In genomic region chr5:115278785-115279184, GRCm38 (mm10) we compare ENCODE assay signal across 10 mouse cellular contexts. TPM values are rescaled to one million over a fixed set of nuclear protein-coding genes. Genes with fewer than 3 reads are reported as not detected.
DNase-seq lines count a peak whose midpoint lies in the region; ATAC-seq and TF ChIP-seq lines count a peak whose summit lies in the region.
"Had no signal": no experiment of that assay in that cellular context is flagged by ENCODE, and none has a peak within 500 bp of the region (broad histone marks: within the 10 kb centered on the region; RNA-seq: fewer than 3 reads in every experiment).

No protein-coding gene starts in this region.

- H3K4me3 ChIP-seq in hindbrain, embryonic 13.5 days: no peak overlapping the region
- H3K4me3 ChIP-seq in hindbrain, embryonic 16.5 days (ENCODE audit: low read length): no peak overlapping the region
- no peak overlapping the region for H3K4me3 ChIP-seq in midbrain, embryonic 13.5 days (replicated peaks)
- H3K4me3 ChIP-seq in midbrain, embryonic 10.5 days: no peak overlapping the region
- H3K4me3 ChIP-seq in MEL (ENCODE audit: control insufficient read depth in 1 of 2, insufficient read depth in 1 of 2, low read depth in 2 of 2, low read length in 2 of 2) (no peak overlapping the region), myocyte (peak overlapping the region; percentile 86)

- peak; percentile 51 to 55 for TF ChIP-seq EP300 in MEL (IDR thresholded peaks at IDR 0.05; ENCODE audit: low read depth in 1 of 2, low read length in 2 of 2)

- TF ChIP-seq RAD21 in MEL (IDR thresholded peaks at IDR 0.05; ENCODE audit: low read depth, low read length): no peak

- ATAC-seq in hindbrain, embryonic 13.5 days (ENCODE audit: low FRiP score): 0 out of 2 replicates have a peak, but pooled peaks have one; percentile 46
- no peak for ATAC-seq in hindbrain, embryonic 16.5 days
- peak; percentile 13; the same call in 1 of the 2 replicates for ATAC-seq in midbrain, embryonic 13.5 days
- ATAC-seq: Patski had no signal

- H3K9me3 ChIP-seq in hindbrain, embryonic 13.5 days: no peaks in the 10 kb centered on the region
- no peaks in the 10 kb centered on the region for H3K9me3 ChIP-seq in hindbrain, embryonic 16.5 days (ENCODE audit: control insufficient read depth, low read length)
- no peaks in the 10 kb centered on the region for H3K9me3 ChIP-seq in midbrain, embryonic 13.5 days
- no peaks in the 10 kb centered on the region for H3K9me3 ChIP-seq in midbrain, embryonic 10.5 days (replicated peaks)
- no peaks in the 10 kb centered on the region for H3K9me3 ChIP-seq in MEL (replicated peaks; ENCODE audit: insufficient read depth, low read length)
- H3K9me3 ChIP-seq: embryonic facial prominence, embryonic 10.5 days; embryonic facial prominence, embryonic 12.5 days had no signal

- H3K9ac ChIP-seq in hindbrain, embryonic 13.5 days: no peak overlapping the region
- no peak overlapping the region for H3K9ac ChIP-seq in hindbrain, embryonic 16.5 days (ENCODE audit: low read depth, low read length)
- H3K9ac ChIP-seq in midbrain, embryonic 13.5 days (replicated peaks): no peak overlapping the region
- H3K9ac ChIP-seq in MEL (ENCODE audit: control insufficient read depth, low read depth, low read length, poor library complexity, severe bottlenecking): no peak overlapping the region

- H3K79me2 ChIP-seq in MEL (ENCODE audit: control insufficient read depth, insufficient read depth, low read length, poor library complexity): peaks cover 24% of the 10 kb centered on the region
- peaks cover 21% of the 10 kb centered on the region for H3K79me2 ChIP-seq in myocyte (ENCODE audit: control insufficient read depth, insufficient read depth)

- peaks cover 6% of the 10 kb centered on the region for H3K36me3 ChIP-seq in hindbrain, embryonic 13.5 days
- H3K36me3 ChIP-seq in hindbrain, embryonic 16.5 days (ENCODE audit: control insufficient read depth, insufficient read depth, low read length): peaks cover 6% of the 10 kb centered on the region
- peaks cover 10% of the 10 kb centered on the region for H3K36me3 ChIP-seq in midbrain, embryonic 13.5 days
- H3K36me3 ChIP-seq in midbrain, embryonic 10.5 days: peaks cover 9% of the 10 kb centered on the region
- H3K36me3 ChIP-seq in MEL (ENCODE audit: control insufficient read depth in 1 of 2, insufficient read depth in 2 of 2, low read length in 2 of 2) (peaks cover 0 to 25% of the 10 kb centered on the region in 2 experiments; a peak in 2 of 4 replicates), myocyte (ENCODE audit: control insufficient read depth, insufficient read depth) (peaks cover 5% of the 10 kb centered on the region)

- TF ChIP-seq CTCF in MEL (IDR thresholded peaks at IDR 0.05 in 2 of 3, conservative IDR thresholded peaks at IDR 0.05 in 1 of 3; ENCODE audit: control insufficient read depth in 1 of 3, insufficient read depth in 1 of 3, low read depth in 2 of 3, low read length in 3 of 3, poor library complexity in 1 of 3, severe bottlenecking in 1 of 3): no peak

- no peak overlapping the region for H3K27ac ChIP-seq in hindbrain, embryonic 13.5 days
- H3K27ac ChIP-seq in hindbrain, embryonic 16.5 days (ENCODE audit: low read depth, low read length): no peak overlapping the region
- no peak overlapping the region for H3K27ac ChIP-seq in midbrain, embryonic 13.5 days
- H3K27ac ChIP-seq in midbrain, embryonic 10.5 days (replicated peaks): no peak overlapping the region
- peak overlapping the region; percentile 61 for H3K27ac ChIP-seq in MEL (ENCODE audit: control insufficient read depth, low read depth, low read length)
- H3K27ac ChIP-seq: embryonic facial prominence, embryonic 12.5 days had no signal

- no peak for DNase-seq in midbrain, embryonic 10.5 days (ENCODE audit: low spot score)
- peak; percentile 67 for DNase-seq in MEL (ENCODE audit: low read depth, low spot score)
- no peak for DNase-seq in right cerebral cortex, adult 2 months (ENCODE audit: low spot score in 2 of 2)

- H3K4me2 ChIP-seq in hindbrain, embryonic 13.5 days: no peak overlapping the region
- no peak overlapping the region for H3K4me2 ChIP-seq in hindbrain, embryonic 16.5 days (ENCODE audit: low read length)
- H3K4me2 ChIP-seq in midbrain, embryonic 13.5 days (replicated peaks): no peak overlapping the region
- H3K4me2 ChIP-seq in myocyte (ENCODE audit: low read depth): no peak overlapping the region

- H3K4me1 ChIP-seq in hindbrain, embryonic 13.5 days (replicated peaks): peaks cover 6% of the 10 kb centered on the region
- peaks cover 5% of the 10 kb centered on the region for H3K4me1 ChIP-seq in hindbrain, embryonic 16.5 days (ENCODE audit: control insufficient read depth, insufficient read depth, low read depth, low read length)
- peaks cover 8% of the 10 kb centered on the region for H3K4me1 ChIP-seq in midbrain, embryonic 13.5 days (replicated peaks)
- H3K4me1 ChIP-seq in midbrain, embryonic 10.5 days: peaks cover 16% of the 10 kb centered on the region
- peaks cover 14 to 15% of the 10 kb centered on the region in 2 experiments; a peak in 3 of 4 replicates for H3K4me1 ChIP-seq in MEL (ENCODE audit: control insufficient read depth in 1 of 2, insufficient read depth in 2 of 2, low read length in 2 of 2)

- 69% methylated on average over 2 of the region's 2 CpGs for WGBS in hindbrain, embryonic 13.5 days
- 73% methylated on average over 2 of the region's 2 CpGs for WGBS in hindbrain, embryonic 16.5 days
- WGBS in midbrain, embryonic 13.5 days: 64% methylated on average over 2 of the region's 2 CpGs
- WGBS in midbrain, embryonic 10.5 days: 77% methylated on average over 2 of the region's 2 CpGs

- H3K27me3 ChIP-seq in hindbrain, embryonic 13.5 days: no peaks in the 10 kb centered on the region
- H3K27me3 ChIP-seq in hindbrain, embryonic 16.5 days (replicated peaks; ENCODE audit: control insufficient read depth, insufficient read depth, low read length): no peaks in the 10 kb centered on the region
- no peaks in the 10 kb centered on the region for H3K27me3 ChIP-seq in midbrain, embryonic 13.5 days
- no peaks in the 10 kb centered on the region for H3K27me3 ChIP-seq in midbrain, embryonic 10.5 days (ENCODE audit: low read depth, poor library complexity, severe bottlenecking)
- H3K27me3 ChIP-seq in MEL (ENCODE audit: control insufficient read depth in 1 of 2, insufficient read depth in 2 of 2, low read length in 2 of 2) (no peaks in the 10 kb centered on the region), myocyte (ENCODE audit: control insufficient read depth, insufficient read depth, insufficient read length) (no peaks in the 10 kb centered on the region)
- H3K27me3 ChIP-seq: embryonic facial prominence, embryonic 12.5 days; Patski had no signal

- no peak overlapping the region for H3ac ChIP-seq in myocyte (ENCODE audit: control insufficient read depth, insufficient read length)

- TF ChIP-seq POLR2A in MEL (IDR thresholded peaks at IDR 0.05; ENCODE audit: control insufficient read depth in 1 of 2, insufficient read depth in 1 of 2, low read depth in 1 of 2, low read length in 2 of 2, poor library complexity in 1 of 2): no peak
- no peak for TF ChIP-seq POLR2A in myocyte (IDR thresholded peaks at IDR 0.05; ENCODE audit: insufficient read length, low read depth)

RNA-seq across cellular contexts. Expression of gene Coq5, which starts 0.7 kb away (rescaled TPM):
- polyA plus RNA-seq in hindbrain, embryonic 13.5 days (2015; fragmentation: Nextera tagmentation; extraction: Ambion mirVana): 53.1 and 56.5 TPM in 2 replicates
- polyA plus RNA-seq in hindbrain, embryonic 16.5 days (2015; fragmentation: Nextera tagmentation; extraction: Ambion mirVana): 61.4 and 62.9 TPM in 2 replicates
- polyA plus RNA-seq in midbrain, embryonic 13.5 days (2015; fragmentation: Nextera tagmentation; extraction: Ambion mirVana): 51.8 and 56.8 TPM in 2 replicates
- 57.3 and 61.1 TPM in 2 replicates for polyA plus RNA-seq in midbrain, embryonic 10.5 days (2016; fragmentation: Nextera tagmentation; extraction: Ambion mirVana)
- total RNA-seq in MEL (2012; rRNA removed): 39.7 and 43.3 TPM in 2 replicates
- 10 to 100 TPM in 1 of 2 experiments, not detected in 1; 40.5 TPM for polyA plus RNA-seq in MEL (2012; ENCODE audit: insufficient read depth in 1 of 2, insufficient read length in 2 of 2, low read depth in 1 of 2, low replicate concordance in 2 of 2, missing spikeins in 1 of 2)
- 43.7 TPM for polyA plus RNA-seq in myocyte (2012; fragmentation: generic; extraction: Trizol)

RNA-seq across cellular contexts. Expression of gene Rnf10, which starts 6.1 kb away (rescaled TPM):
- polyA plus RNA-seq in hindbrain, embryonic 13.5 days (2015; fragmentation: Nextera tagmentation; extraction: Ambion mirVana): 156 and 160 TPM in 2 replicates
- 146 and 180 TPM in 2 replicates for polyA plus RNA-seq in hindbrain, embryonic 16.5 days (2015; fragmentation: Nextera tagmentation; extraction: Ambion mirVana)
- polyA plus RNA-seq in midbrain, embryonic 13.5 days (2015; fragmentation: Nextera tagmentation; extraction: Ambion mirVana): 146 and 160 TPM in 2 replicates
- polyA plus RNA-seq in midbrain, embryonic 10.5 days (2016; fragmentation: Nextera tagmentation; extraction: Ambion mirVana): 133 and 134 TPM in 2 replicates
- 44.4 and 57.3 TPM in 2 replicates for total RNA-seq in MEL (2012; rRNA removed)
- polyA plus RNA-seq in MEL (2012; ENCODE audit: insufficient read depth in 1 of 2, insufficient read length in 2 of 2, low read depth in 1 of 2, low replicate concordance in 2 of 2, missing spikeins in 1 of 2) (100 to 1,000 TPM; 165 to 254 TPM), myocyte (2012; fragmentation: generic; extraction: Trizol) (220 TPM)

RNA-seq across cellular contexts. Expression of gene Dynll1, which starts 22.0 kb away (rescaled TPM):
- polyA plus RNA-seq in hindbrain, embryonic 13.5 days (2015; fragmentation: Nextera tagmentation; extraction: Ambion mirVana): 1,285 and 1,377 TPM in 2 replicates
- 1,172 and 1,268 TPM in 2 replicates for polyA plus RNA-seq in hindbrain, embryonic 16.5 days (2015; fragmentation: Nextera tagmentation; extraction: Ambion mirVana)
- 1,401 and 1,414 TPM in 2 replicates for polyA plus RNA-seq in midbrain, embryonic 13.5 days (2015; fragmentation: Nextera tagmentation; extraction: Ambion mirVana)
- polyA plus RNA-seq in midbrain, embryonic 10.5 days (2016; fragmentation: Nextera tagmentation; extraction: Ambion mirVana): 1,606 and 1,767 TPM in 2 replicates
- total RNA-seq in MEL (2012; rRNA removed): 714 and 736 TPM in 2 replicates
- polyA plus RNA-seq in MEL (2012; ENCODE audit: insufficient read depth in 1 of 2, insufficient read length in 2 of 2, low read depth in 1 of 2, low replicate concordance in 2 of 2, missing spikeins in 1 of 2) (100 to 1,000 TPM; 561 to 740 TPM), myocyte (2012; fragmentation: generic; extraction: Trizol) (585 TPM)

RNA-seq across cellular contexts. Expression of gene Pop5, which starts 43.1 kb away (rescaled TPM):
- polyA plus RNA-seq in hindbrain, embryonic 13.5 days (2015; fragmentation: Nextera tagmentation; extraction: Ambion mirVana): 103 and 105 TPM in 2 replicates
- 106 and 107 TPM in 2 replicates for polyA plus RNA-seq in hindbrain, embryonic 16.5 days (2015; fragmentation: Nextera tagmentation; extraction: Ambion mirVana)
- 87.7 and 110 TPM in 2 replicates for polyA plus RNA-seq in midbrain, embryonic 13.5 days (2015; fragmentation: Nextera tagmentation; extraction: Ambion mirVana)
- polyA plus RNA-seq in midbrain, embryonic 10.5 days (2016; fragmentation: Nextera tagmentation; extraction: Ambion mirVana): 104 and 113 TPM in 2 replicates
- 166 and 208 TPM in 2 replicates for total RNA-seq in MEL (2012; rRNA removed)
- polyA plus RNA-seq in MEL (2012; ENCODE audit: insufficient read depth in 1 of 2, insufficient read length in 2 of 2, low read depth in 1 of 2, low replicate concordance in 2 of 2, missing spikeins in 1 of 2) (100 to 1,000 TPM; 103 to 388 TPM), myocyte (2012; fragmentation: generic; extraction: Trizol) (82.3 TPM)

RNA-seq across cellular contexts. Expression of gene Srsf9, which starts 48.2 kb away (rescaled TPM):
- 165 and 181 TPM in 2 replicates for polyA plus RNA-seq in hindbrain, embryonic 13.5 days (2015; fragmentation: Nextera tagmentation; extraction: Ambion mirVana)
- polyA plus RNA-seq in hindbrain, embryonic 16.5 days (2015; fragmentation: Nextera tagmentation; extraction: Ambion mirVana): 105 and 128 TPM in 2 replicates
- 193 and 203 TPM in 2 replicates for polyA plus RNA-seq in midbrain, embryonic 13.5 days (2015; fragmentation: Nextera tagmentation; extraction: Ambion mirVana)
- 396 and 421 TPM in 2 replicates for polyA plus RNA-seq in midbrain, embryonic 10.5 days (2016; fragmentation: Nextera tagmentation; extraction: Ambion mirVana)
- total RNA-seq in MEL (2012; rRNA removed): 80.0 and 98.0 TPM in 2 replicates
- polyA plus RNA-seq in MEL (2012; ENCODE audit: insufficient read depth in 1 of 2, insufficient read length in 2 of 2, low read depth in 1 of 2, low replicate concordance in 2 of 2, missing spikeins in 1 of 2): 100 to 1,000 TPM in 1 of 2 experiments, not detected in 1; 170 TPM
- 52.0 TPM for polyA plus RNA-seq in myocyte (2012; fragmentation: generic; extraction: Trizol)
